ENCODE assay signal across 10 mouse cellular contexts in genomic region chr4:140982808-140983207, GRCm38 (mm10). TPM values are rescaled to one million over a fixed set of nuclear protein-coding genes. Genes with fewer than 3 reads are reported as not detected.
DNase-seq lines count a peak whose midpoint lies in the region; ATAC-seq and TF ChIP-seq lines count a peak whose summit lies in the region.
"Had no signal": no experiment of that assay in that cellular context is flagged by ENCODE, and none has a peak within 500 bp of the region (broad histone marks: within the 10 kb centered on the region; RNA-seq: fewer than 3 reads in every experiment).

No protein-coding gene starts in this region.

- H3K36me3 ChIP-seq in hindbrain, embryonic 13.5 days = peaks cover 33% of the 10 kb centered on the region
- peaks cover 5% of the 10 kb centered on the region; the same call in 1 of the 2 replicates for H3K36me3 ChIP-seq in hindbrain, embryonic 11.5 days (ENCODE audit: control insufficient read depth, insufficient read depth, low read length)
- H3K36me3 ChIP-seq in midbrain, embryonic 15.5 days (replicated peaks) = peaks cover 12% of the 10 kb centered on the region; the same call in 1 of the 2 replicates
- peaks cover 35% of the 10 kb centered on the region for H3K36me3 ChIP-seq in midbrain, embryonic 10.5 days
- peaks cover 15% of the 10 kb centered on the region for H3K36me3 ChIP-seq in small intestine, adult 2 months (ENCODE audit: control insufficient read depth, insufficient read depth, low read length)

- no peak for TF ChIP-seq POLR2A in small intestine, adult 2 months (IDR thresholded peaks at IDR 0.05; ENCODE audit: low read depth, low read length)

- ATAC-seq in hindbrain, embryonic 13.5 days (ENCODE audit: low FRiP score) = no peak
- no peak for ATAC-seq in hindbrain, embryonic 11.5 days (ENCODE audit: low FRiP score)
- ATAC-seq in midbrain, embryonic 15.5 days (replicated peaks) = no peak
- 0 out of 2 replicates have a peak, but pooled peaks have one; percentile 4 for ATAC-seq in granulocyte monocyte progenitor cell, adult 5-6 weeks (replicated peaks; ENCODE audit: poor library complexity, severe bottlenecking)

- H3K4me1 ChIP-seq in hindbrain, embryonic 13.5 days (replicated peaks) = peaks cover 16% of the 10 kb centered on the region
- no peaks in the 10 kb centered on the region for H3K4me1 ChIP-seq in hindbrain, embryonic 11.5 days (replicated peaks; ENCODE audit: control insufficient read depth, insufficient read depth, low read length)
- peaks cover 21% of the 10 kb centered on the region for H3K4me1 ChIP-seq in midbrain, embryonic 15.5 days
- H3K4me1 ChIP-seq in midbrain, embryonic 10.5 days = peaks cover 28% of the 10 kb centered on the region
- peaks cover 17% of the 10 kb centered on the region for H3K4me1 ChIP-seq in small intestine, adult 2 months (ENCODE audit: control insufficient read depth, insufficient read depth, insufficient read length, low read length)

- H3K4me2 ChIP-seq in hindbrain, embryonic 13.5 days = no peak overlapping the region
- H3K4me2 ChIP-seq in hindbrain, embryonic 11.5 days (replicated peaks; ENCODE audit: low read depth, low read length) = no peak overlapping the region
- H3K4me2 ChIP-seq in midbrain, embryonic 15.5 days = no peak overlapping the region

- H3K27ac ChIP-seq in hindbrain, embryonic 13.5 days = 0 out of 2 replicates have a peak overlapping the region, but pooled peaks have one; percentile 52
- H3K27ac ChIP-seq in hindbrain, embryonic 11.5 days (ENCODE audit: low read depth, low read length) = no peak overlapping the region
- peak overlapping the region; percentile 23; the same call in 1 of the 2 replicates for H3K27ac ChIP-seq in midbrain, embryonic 15.5 days
- H3K27ac ChIP-seq in midbrain, embryonic 10.5 days (replicated peaks) = no peak overlapping the region
- peak overlapping the region; percentile 53 for H3K27ac ChIP-seq in small intestine, adult 2 months (ENCODE audit: insufficient read depth, low read depth, low read length)

- no peak for TF ChIP-seq CTCF in small intestine, adult 2 months (IDR thresholded peaks at IDR 0.05; ENCODE audit: extremely low read depth, insufficient read length, insufficient replicate concordance, low read depth, low read length)

- no peak overlapping the region for H3K9ac ChIP-seq in hindbrain, embryonic 13.5 days
- H3K9ac ChIP-seq in hindbrain, embryonic 11.5 days (ENCODE audit: low read depth, low read length) = no peak overlapping the region
- H3K9ac ChIP-seq in midbrain, embryonic 15.5 days = no peak overlapping the region

- WGBS in hindbrain, embryonic 13.5 days = 61% methylated on average over 4 of the region's 4 CpGs
- 63% methylated on average over 4 of the region's 4 CpGs for WGBS in hindbrain, embryonic 11.5 days
- 58% methylated on average over 4 of the region's 4 CpGs for WGBS in midbrain, embryonic 15.5 days
- 71% methylated on average over 4 of the region's 4 CpGs for WGBS in midbrain, embryonic 10.5 days
- WGBS in small intestine, adult 2 months = 15% methylated on average over 4 of the region's 4 CpGs

- H3K4me3 ChIP-seq in hindbrain, embryonic 13.5 days = no peak overlapping the region
- no peak overlapping the region for H3K4me3 ChIP-seq in hindbrain, embryonic 11.5 days (ENCODE audit: low read depth, low read length)
- no peak overlapping the region for H3K4me3 ChIP-seq in midbrain, embryonic 15.5 days
- no peak overlapping the region for H3K4me3 ChIP-seq in midbrain, embryonic 10.5 days
- no peak overlapping the region for H3K4me3 ChIP-seq in small intestine, adult 2 months (ENCODE audit: low read depth, low read length)

- DNase-seq in hindbrain, embryonic 11.5 days (ENCODE audit: low spot score) = no peak
- DNase-seq in midbrain, embryonic 10.5 days (ENCODE audit: low spot score) = no peak
- no peak for DNase-seq in frontal cortex, postnatal 10 days (ENCODE audit: low spot score in 2 of 2)
- no peak for DNase-seq in heart, adult 18-20 months
- DNase-seq: cerebellum, adult 9-10 months had no signal

- no peaks in the 10 kb centered on the region for H3K9me3 ChIP-seq in hindbrain, embryonic 13.5 days
- no peaks in the 10 kb centered on the region for H3K9me3 ChIP-seq in hindbrain, embryonic 11.5 days (ENCODE audit: control insufficient read depth, low read length)
- H3K9me3 ChIP-seq in midbrain, embryonic 15.5 days = no peaks in the 10 kb centered on the region
- peaks cover 6% of the 10 kb centered on the region; the same call in 1 of the 2 replicates for H3K9me3 ChIP-seq in midbrain, embryonic 10.5 days (replicated peaks)

- no peaks in the 10 kb centered on the region for H3K27me3 ChIP-seq in hindbrain, embryonic 13.5 days
- H3K27me3 ChIP-seq in hindbrain, embryonic 11.5 days (ENCODE audit: control insufficient read depth, insufficient read depth, low read length) = no peaks in the 10 kb centered on the region
- H3K27me3 ChIP-seq in midbrain, embryonic 15.5 days (replicated peaks) = no peaks in the 10 kb centered on the region
- no peaks in the 10 kb centered on the region for H3K27me3 ChIP-seq in midbrain, embryonic 10.5 days (ENCODE audit: low read depth, poor library complexity, severe bottlenecking)
- no peaks in the 10 kb centered on the region for H3K27me3 ChIP-seq in small intestine, adult 2 months (ENCODE audit: control insufficient read depth, insufficient read depth, low read length)

RNA-seq across cellular contexts. Expression of gene Atp13a2, which starts 3.9 kb away (rescaled TPM):
- 140 TPM in 2 replicates for polyA plus RNA-seq in hindbrain, embryonic 13.5 days (2015; fragmentation: Nextera tagmentation; extraction: Ambion mirVana)
- polyA plus RNA-seq in hindbrain, embryonic 11.5 days (2014; fragmentation: Nextera tagmentation; extraction: Ambion mirVana) = 34.9 and 39.8 TPM in 2 replicates
- 189 and 193 TPM in 2 replicates for polyA plus RNA-seq in midbrain, embryonic 15.5 days (2015; fragmentation: Nextera tagmentation; extraction: Ambion mirVana)
- 42.5 and 56.5 TPM in 2 replicates for polyA plus RNA-seq in midbrain, embryonic 10.5 days (2016; fragmentation: Nextera tagmentation; extraction: Ambion mirVana)
- total RNA-seq in granulocyte monocyte progenitor cell, adult 5-6 weeks (2014; fragmentation: Nextera tagmentation) = 30.0 and 30.5 TPM in 2 replicates
- 14.5 and 23.6 TPM in 2 replicates for total RNA-seq in granulocyte monocyte progenitor cell, adult 5-6 weeks (2017)
- polyA plus RNA-seq in small intestine, adult 2 months (2012; rRNA removed) = 63.0 and 76.6 TPM in 2 replicates
- 10 to 100 TPM; 14.3 to 17.3 TPM for total RNA-seq in heart, adult 18-20 months (2021)

RNA-seq across cellular contexts. Expression of gene Sdhb, which starts 21.8 kb away (rescaled TPM):
- polyA plus RNA-seq in hindbrain, embryonic 13.5 days (2015; fragmentation: Nextera tagmentation; extraction: Ambion mirVana) = 442 and 459 TPM in 2 replicates
- 413 and 428 TPM in 2 replicates for polyA plus RNA-seq in hindbrain, embryonic 11.5 days (2014; fragmentation: Nextera tagmentation; extraction: Ambion mirVana)
- polyA plus RNA-seq in midbrain, embryonic 15.5 days (2015; fragmentation: Nextera tagmentation; extraction: Ambion mirVana) = 442 and 447 TPM in 2 replicates
- polyA plus RNA-seq in midbrain, embryonic 10.5 days (2016; fragmentation: Nextera tagmentation; extraction: Ambion mirVana) = 429 and 455 TPM in 2 replicates
- 143 and 167 TPM in 2 replicates for total RNA-seq in granulocyte monocyte progenitor cell, adult 5-6 weeks (2014; fragmentation: Nextera tagmentation)
- 116 and 142 TPM in 2 replicates for total RNA-seq in granulocyte monocyte progenitor cell, adult 5-6 weeks (2017)
- polyA plus RNA-seq in small intestine, adult 2 months (2012; rRNA removed) = 304 and 515 TPM in 2 replicates
- total RNA-seq in heart, adult 18-20 months (2021) = 1,000 to 10,000 TPM; 1,306 to 1,387 TPM

RNA-seq across cellular contexts. Expression of gene Mfap2, which starts 27.4 kb away (rescaled TPM):
- 198 and 227 TPM in 2 replicates for polyA plus RNA-seq in hindbrain, embryonic 13.5 days (2015; fragmentation: Nextera tagmentation; extraction: Ambion mirVana)
- polyA plus RNA-seq in hindbrain, embryonic 11.5 days (2014; fragmentation: Nextera tagmentation; extraction: Ambion mirVana) = 266 and 286 TPM in 2 replicates
- 153 and 181 TPM in 2 replicates for polyA plus RNA-seq in midbrain, embryonic 15.5 days (2015; fragmentation: Nextera tagmentation; extraction: Ambion mirVana)
- 260 and 321 TPM in 2 replicates for polyA plus RNA-seq in midbrain, embryonic 10.5 days (2016; fragmentation: Nextera tagmentation; extraction: Ambion mirVana)
- total RNA-seq in granulocyte monocyte progenitor cell, adult 5-6 weeks (2014; fragmentation: Nextera tagmentation) = not detected in 2 replicates
- total RNA-seq in granulocyte monocyte progenitor cell, adult 5-6 weeks (2017) = not detected in 2 replicates
- 8.8 and 13.7 TPM in 2 replicates for polyA plus RNA-seq in small intestine, adult 2 months (2012; rRNA removed)
- 1 to 10 TPM; 1.6 to 2.5 TPM for total RNA-seq in heart, adult 18-20 months (2021)
- polyA plus RNA-seq: CD4-positive, CD25-positive, alpha-beta regulatory T cell, adult 4 months had no signal

Comparison
In these comparisons a context has a peak if more than half of its experiments do, and no peak if none do; other contexts are left out.
1. H3K27ac ChIP-seq: peak in hindbrain, embryonic 13.5 days (single experiment), midbrain, embryonic 15.5 days (single experiment) and small intestine, adult 2 months (single experiment); none in hindbrain, embryonic 11.5 days (single experiment) and midbrain, embryonic 10.5 days (single experiment).
2. RNA of gene Mfap2, which starts 27.4 kb away (polyA plus RNA-seq): 266 to 286 TPM in hindbrain, embryonic 11.5 days, 260 to 321 TPM in midbrain, embryonic 10.5 days, 198 to 227 TPM in hindbrain, embryonic 13.5 days and 153 to 181 TPM in midbrain, embryonic 15.5 days; 8.8 to 13.7 TPM in small intestine, adult 2 months; every median in the first group is over 10 times any median in the second.